Mouse (Mus musculus): ENCODE data around the gene Smarcd3. TPM values are rescaled to one million over a fixed set of nuclear protein-coding genes. Genes with fewer than 3 reads are reported as not detected.

The Smarcd3 gene
- polyA plus RNA-seq, 1 experiment: 2.5 TPM

GRCm38 (mm10) chr5:24611366-24612301 lies 12.6 kb downstream of the Smarcd3 start:
- Histone ChIP-seq H3K27ac (ENCODE audit: insufficient read depth, low read length) (no peak overlapping the region), H3K27me3 (ENCODE audit: control insufficient read depth, insufficient read depth, low read length) (no peaks in the 10 kb centered on the region), H3K4me1 (ENCODE audit: control insufficient read depth, insufficient read depth, insufficient read length) (no peaks in the 10 kb centered on the region), H3K4me3 (ENCODE audit: extremely low read depth, insufficient read depth, insufficient read length) (no peak overlapping the region), H3K36me3 (ENCODE audit: control insufficient read depth, insufficient read depth, low read length) (no peaks in the 10 kb centered on the region)
- no peak for TF ChIP-seq POLR2A (IDR thresholded peaks at IDR 0.05; ENCODE audit: low read depth, low read length)
- no peak for TF ChIP-seq CTCF (IDR thresholded peaks at IDR 0.05; ENCODE audit: extremely low read depth, insufficient read depth, insufficient read length, insufficient replicate concordance)
- no peak for DNase-seq (ENCODE audit: low read depth in 1 of 2, low spot score in 2 of 2)
- 82% methylated on average over 7 of the region's 7 CpGs for WGBS

- WGBS: 53% methylated on average over 5 of the region's 5 CpGs
- TF ChIP-seq CTCF (IDR thresholded peaks at IDR 0.05; ENCODE audit: extremely low read depth, insufficient read depth, insufficient read length, insufficient replicate concordance): no peak
- TF ChIP-seq POLR2A (IDR thresholded peaks at IDR 0.05; ENCODE audit: low read depth, low read length): no peak
- DNase-seq (ENCODE audit: low read depth in 1 of 2, low spot score in 2 of 2): no peak
- Histone ChIP-seq H3K4me3 (ENCODE audit: extremely low read depth, insufficient read depth, insufficient read length) (no peak overlapping the region), H3K27ac (ENCODE audit: insufficient read depth, low read length) (no peak overlapping the region), H3K36me3 (ENCODE audit: control insufficient read depth, insufficient read depth, low read length) (no peaks in the 10 kb centered on the region), H3K27me3 (ENCODE audit: control insufficient read depth, insufficient read depth, low read length) (peaks cover 2% of the 10 kb centered on the region; the same call in 1 of the 2 replicates), H3K4me1 (ENCODE audit: control insufficient read depth, insufficient read depth, insufficient read length) (peaks cover 4% of the 10 kb centered on the region; the same call in 1 of the 2 replicates)
These were observed 14.8 kb downstream of the Smarcd3 start for GRCm38 (mm10) chr5:24609388-24609787.

DNA sequence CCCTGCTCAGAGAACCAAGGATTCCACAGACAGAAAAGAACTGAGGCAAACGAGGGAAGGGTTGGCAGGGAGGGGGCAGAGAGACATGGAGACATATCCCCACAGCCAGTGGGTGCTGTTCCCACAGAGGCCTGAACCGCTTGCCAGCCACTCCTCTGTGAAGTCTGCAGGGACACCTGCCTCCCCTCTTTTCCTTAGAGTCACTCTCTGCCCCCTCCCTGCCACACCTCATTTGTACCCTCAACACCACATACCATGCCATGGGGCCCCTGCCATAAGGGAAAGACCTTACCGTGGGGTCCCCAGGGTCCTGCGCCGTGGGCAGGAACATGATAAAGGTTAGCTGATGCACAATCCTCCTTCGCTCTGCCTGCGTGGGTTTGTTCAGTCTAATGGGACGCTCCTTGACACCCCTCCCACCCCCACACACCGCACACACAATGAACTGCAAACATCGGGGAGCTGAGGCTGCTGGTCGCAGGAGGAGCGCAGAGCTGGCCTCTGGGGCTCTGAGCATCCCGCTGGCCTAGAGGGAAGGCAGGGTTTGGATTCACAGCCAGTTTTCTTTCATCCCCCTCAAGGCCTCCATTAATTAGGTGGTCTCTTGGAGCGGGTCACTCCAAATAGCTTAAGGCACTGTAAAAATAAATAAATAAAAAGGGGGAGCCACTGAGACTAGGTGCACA lies 18.1 kb downstream of the Smarcd3 start:
- no peak for DNase-seq (ENCODE audit: low read depth in 1 of 2, low spot score in 2 of 2)
- Histone ChIP-seq H3K27ac (ENCODE audit: insufficient read depth, low read length) (no peak overlapping the region), H3K4me3 (ENCODE audit: extremely low read depth, insufficient read depth, insufficient read length) (no peak overlapping the region), H3K4me1 (ENCODE audit: control insufficient read depth, insufficient read depth, insufficient read length) (peaks cover 10% of the 10 kb centered on the region), H3K27me3 (ENCODE audit: control insufficient read depth, insufficient read depth, low read length) (peaks cover 12% of the 10 kb centered on the region), H3K36me3 (ENCODE audit: control insufficient read depth, insufficient read depth, low read length) (no peaks in the 10 kb centered on the region)
- WGBS: 78% methylated on average over 14 of the region's 14 CpGs
- no peak for TF ChIP-seq POLR2A (IDR thresholded peaks at IDR 0.05; ENCODE audit: low read depth, low read length)
- TF ChIP-seq CTCF (IDR thresholded peaks at IDR 0.05; ENCODE audit: extremely low read depth, insufficient read depth, insufficient read length, insufficient replicate concordance): no peak

DNA sequence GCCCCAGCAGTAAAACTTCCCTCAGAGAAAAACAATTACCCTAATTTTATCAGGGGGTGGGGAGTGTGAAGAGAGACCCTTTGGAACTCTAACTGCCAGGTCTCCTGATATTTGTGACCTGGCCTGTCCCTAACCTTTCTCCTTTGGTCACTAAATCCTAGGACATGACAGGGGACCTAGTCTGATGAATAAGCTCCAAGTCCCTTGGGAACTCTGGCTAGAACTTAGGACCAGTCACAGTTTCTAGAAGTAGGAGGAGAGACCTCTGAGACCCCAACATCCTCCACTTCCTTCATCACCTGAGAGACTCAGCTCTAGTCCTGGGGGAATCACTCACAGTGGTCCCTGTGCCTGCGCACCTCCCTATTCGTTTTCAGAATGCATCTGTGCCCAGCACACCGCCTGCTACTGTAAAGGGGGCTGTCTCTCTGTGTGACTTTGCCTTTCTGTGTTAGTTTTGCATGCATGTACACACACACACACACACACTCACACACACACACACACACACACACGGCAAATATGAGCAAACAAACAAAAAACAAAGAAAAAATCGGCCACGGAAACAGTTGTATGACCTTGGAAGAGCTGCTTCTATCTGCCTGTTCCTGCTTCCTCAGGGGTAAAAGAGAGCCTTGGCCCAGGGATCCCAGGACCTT lies 18.8 kb downstream of the Smarcd3 start:
- H3K27me3 ChIP-seq (ENCODE audit: control insufficient read depth, insufficient read depth, low read length): peaks cover 12% of the 10 kb centered on the region
- no peak for TF ChIP-seq POLR2A (IDR thresholded peaks at IDR 0.05; ENCODE audit: low read depth, low read length)
- TF ChIP-seq CTCF (IDR thresholded peaks at IDR 0.05; ENCODE audit: extremely low read depth, insufficient read depth, insufficient read length, insufficient replicate concordance): no peak
- WGBS: 61% methylated on average over 6 of the region's 6 CpGs
- no peak overlapping the region for H3K27ac ChIP-seq (ENCODE audit: insufficient read depth, low read length)
- H3K4me1 ChIP-seq (ENCODE audit: control insufficient read depth, insufficient read depth, insufficient read length): peaks cover 10% of the 10 kb centered on the region
- no peaks in the 10 kb centered on the region for H3K36me3 ChIP-seq (ENCODE audit: control insufficient read depth, insufficient read depth, low read length)
- DNase-seq (ENCODE audit: low read depth in 1 of 2, low spot score in 2 of 2): no peak
- no peak overlapping the region for H3K4me3 ChIP-seq (ENCODE audit: extremely low read depth, insufficient read depth, insufficient read length)

- Histone ChIP-seq H3K36me3 (ENCODE audit: control insufficient read depth, insufficient read depth, low read length) (no peaks in the 10 kb centered on the region), H3K27ac (ENCODE audit: insufficient read depth, low read length) (0 out of 2 replicates have a peak overlapping the region, but pooled peaks have one; percentile 9), H3K4me3 (ENCODE audit: extremely low read depth, insufficient read depth, insufficient read length) (peak overlapping the region; percentile 31; the same call in 1 of the 2 replicates), H3K27me3 (ENCODE audit: control insufficient read depth, insufficient read depth, low read length) (peaks cover 12% of the 10 kb centered on the region), H3K4me1 (ENCODE audit: control insufficient read depth, insufficient read depth, insufficient read length) (peaks cover 10% of the 10 kb centered on the region)
- DNase-seq (ENCODE audit: low read depth in 1 of 2, low spot score in 2 of 2): no peak
- TF ChIP-seq CTCF (IDR thresholded peaks at IDR 0.05; ENCODE audit: extremely low read depth, insufficient read depth, insufficient read length, insufficient replicate concordance) (no peak), POLR2A (IDR thresholded peaks at IDR 0.05; ENCODE audit: low read depth, low read length) (no peak)
- 2% methylated on average over 35 of the region's 46 CpGs for WGBS
These were observed 19.5 kb downstream of the Smarcd3 start for GRCm38 (mm10) chr5:24604656-24605100.

DNA sequence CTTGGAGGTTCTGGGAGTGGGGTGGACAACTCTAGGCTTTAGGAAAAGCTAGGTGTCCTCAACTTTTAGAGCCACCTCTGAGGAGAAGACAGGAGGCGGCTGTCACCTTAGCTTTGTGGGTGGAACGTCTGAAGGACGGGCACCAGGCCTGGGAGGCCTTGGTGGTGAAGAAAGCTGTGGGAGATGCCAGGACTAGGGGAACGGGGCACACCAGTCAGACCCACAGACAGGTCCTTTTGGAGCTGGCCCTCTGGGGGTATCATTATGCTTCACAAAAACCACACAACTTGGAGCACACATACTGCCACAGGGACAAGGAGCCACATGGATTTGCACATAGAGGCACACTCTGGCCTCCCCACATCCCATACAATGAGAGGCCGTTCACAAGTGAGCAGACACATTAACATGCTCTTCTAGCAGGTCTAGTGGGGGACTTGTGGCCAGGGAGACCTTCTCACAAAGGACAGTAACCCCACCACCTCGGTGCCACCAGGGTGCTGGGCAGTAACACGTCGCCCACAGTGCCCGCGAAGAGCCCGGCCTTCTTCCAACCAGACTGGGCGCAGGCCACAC lies 20.0 kb downstream of the Smarcd3 start:
- TF ChIP-seq POLR2A (IDR thresholded peaks at IDR 0.05; ENCODE audit: low read depth, low read length): no peak
- TF ChIP-seq CTCF (IDR thresholded peaks at IDR 0.05; ENCODE audit: extremely low read depth, insufficient read depth, insufficient read length, insufficient replicate concordance): no peak
- 49% methylated on average over 12 of the region's 12 CpGs for WGBS
- Histone ChIP-seq H3K27ac (ENCODE audit: insufficient read depth, low read length) (0 out of 2 replicates have a peak overlapping the region, but pooled peaks have one; percentile 9), H3K4me3 (ENCODE audit: extremely low read depth, insufficient read depth, insufficient read length) (peak overlapping the region; percentile 31; the same call in 1 of the 2 replicates), H3K36me3 (ENCODE audit: control insufficient read depth, insufficient read depth, low read length) (no peaks in the 10 kb centered on the region), H3K27me3 (ENCODE audit: control insufficient read depth, insufficient read depth, low read length) (peaks cover 12% of the 10 kb centered on the region), H3K4me1 (ENCODE audit: control insufficient read depth, insufficient read depth, insufficient read length) (peaks cover 10% of the 10 kb centered on the region)
- no peak for DNase-seq (ENCODE audit: low read depth in 1 of 2, low spot score in 2 of 2)

All from spleen, adult 2 months (tissue).